8 mouse cellular contexts compared by ENCODE assay signal in the genomic region with DNA sequence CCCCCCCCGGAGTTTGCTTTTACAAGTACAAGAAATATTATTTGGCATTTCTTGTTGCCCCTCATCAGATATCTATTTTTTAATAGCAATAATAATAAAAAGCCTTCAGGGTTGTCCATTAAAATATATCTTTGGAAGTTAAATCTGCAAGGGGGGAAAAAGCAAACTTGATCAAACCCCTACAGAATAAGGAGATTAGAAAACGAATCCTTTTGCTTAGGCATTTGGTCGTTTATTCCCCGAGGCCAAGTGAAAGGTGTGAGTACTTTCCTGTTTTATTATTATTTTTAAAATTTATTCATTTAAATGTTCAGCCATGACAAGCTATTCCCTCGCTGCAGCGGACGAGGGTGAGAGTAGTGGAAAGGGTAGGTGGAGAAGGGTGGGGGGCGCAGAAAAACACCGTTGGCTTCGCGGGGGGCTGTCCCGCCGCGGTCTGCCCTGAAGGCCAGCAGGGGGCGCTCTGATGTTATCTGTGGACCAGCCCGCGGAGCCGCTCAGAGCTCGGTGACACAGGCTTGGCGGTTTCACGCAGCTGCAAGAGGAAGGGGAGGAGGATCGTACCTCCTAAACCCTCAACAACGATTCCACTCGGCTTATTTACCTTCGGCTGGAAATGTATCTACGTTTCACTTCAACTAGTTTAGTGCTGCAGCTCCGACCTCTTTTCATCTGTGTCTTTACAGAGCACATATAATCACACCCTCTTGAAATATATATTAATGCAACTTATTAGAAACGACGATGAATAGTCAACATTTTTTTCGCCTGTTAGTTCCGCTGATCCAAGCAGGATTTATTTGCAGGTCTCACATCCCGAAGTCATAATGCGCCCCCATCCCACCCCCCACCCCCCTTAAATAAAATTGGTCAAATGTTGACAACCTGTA.
A peak's percentile ranks its signal among the peaks of the same experiment; 100 is the strongest.
DNase-seq lines count a peak whose midpoint lies in the region; ATAC-seq lines count a peak whose summit lies in the region.

No protein-coding gene starts in this region.

- H3K9ac ChIP-seq in intestine, embryonic 14.5 days (ENCODE audit: low read length) = peak overlapping the region; percentile 22; the same call in 1 of the 2 replicates

- H3K4me1 ChIP-seq in intestine, embryonic 14.5 days (replicated peaks; ENCODE audit: control insufficient read depth, insufficient read depth, low read length) = peaks cover 32% of the 10 kb centered on the region
- peaks cover 30% of the 10 kb centered on the region for H3K4me1 ChIP-seq in megakaryocyte, embryonic 14.5 days

- 1% methylated on average over 33 of the region's 33 CpGs for WGBS in intestine, embryonic 14.5 days

- H3K4me3 ChIP-seq in intestine, embryonic 14.5 days (ENCODE audit: low read depth, low read length) = peak overlapping the region; percentile 28
- H3K4me3 ChIP-seq in megakaryocyte, embryonic 14.5 days (replicated peaks) = peak overlapping the region; percentile 88

- H3K36me3 ChIP-seq in intestine, embryonic 14.5 days (ENCODE audit: control insufficient read depth, insufficient read depth, low read length) = no peaks in the 10 kb centered on the region
- no peaks in the 10 kb centered on the region for H3K36me3 ChIP-seq in megakaryocyte, embryonic 14.5 days (replicated peaks; ENCODE audit: low read length)

- ATAC-seq in common myeloid progenitor, adult 5-6 weeks (replicated peaks; ENCODE audit: low read depth, poor library complexity, severe bottlenecking) = peak; percentile 80
- peak; percentile 66 for ATAC-seq in intestine, embryonic 14.5 days (replicated peaks; ENCODE audit: low FRiP score, low TSS enrichment, low read depth)

- no peaks in the 10 kb centered on the region for H3K9me3 ChIP-seq in intestine, embryonic 14.5 days (ENCODE audit: control insufficient read depth, low read length)
- H3K9me3 ChIP-seq in megakaryocyte, embryonic 14.5 days = peaks cover 9% of the 10 kb centered on the region

- DNase-seq in adipocyte (ENCODE audit: low spot score) = peak; percentile 90
- peak; percentile 51 for DNase-seq in gastrocnemius, postnatal 25 days
- DNase-seq in intestine, embryonic 14.5 days (ENCODE audit: low spot score) = peak; percentile 92
- DNase-seq in left cerebral cortex, adult 9 months (ENCODE audit: low spot score in 2 of 2) = peak; percentile 61 to 80
- peak; percentile 93 to 94 for DNase-seq in right cerebral cortex, postnatal 10 days (ENCODE audit: low spot score in 2 of 2)
- DNase-seq in urinary bladder, postnatal 4 days (ENCODE audit: low spot score in 2 of 2) = peak; percentile 75 to 89

- H3K4me2 ChIP-seq in intestine, embryonic 14.5 days (ENCODE audit: low read length) = peak overlapping the region; percentile 65

- no peak overlapping the region for H3K27ac ChIP-seq in intestine, embryonic 14.5 days (ENCODE audit: low read depth)

- H3K27me3 ChIP-seq in intestine, embryonic 14.5 days (replicated peaks; ENCODE audit: control insufficient read depth, insufficient read depth, low read length) = peaks cover 33% of the 10 kb centered on the region
- peaks cover 88% of the 10 kb centered on the region for H3K27me3 ChIP-seq in megakaryocyte, embryonic 14.5 days (replicated peaks)
